Mouse (Mus musculus) adrenal gland, postnatal 36 days (tissue): ENCODE results near the gene Tasp1. TPM values are rescaled to one million over a fixed set of nuclear protein-coding genes. Genes with fewer than 3 reads are reported as not detected.

Experiments
- total RNA-seq, 2 experiments: library from RNA; stranded (reverse); gene quantifications; 2 replicates each; pipeline ENCODE4 v1.2.3; 2021

Gene Tasp1
- total RNA-seq, 2 experiments from 2014 or later, result 8.0 to 12.0 TPM

Other genes with a start within 250 kb of the Tasp1 start
- gene Gm17374, start 85.2 kb upstream of the Tasp1 start, total RNA-seq, result not detected
- gene Esf1, start 103.8 kb upstream of the Tasp1 start, total RNA-seq, result 10 to 100 TPM; 24.8 to 27.0 TPM
- gene Ndufaf5, start 103.8 kb upstream of the Tasp1 start, total RNA-seq, result 10 to 100 TPM; 19.9 to 22.7 TPM